12 mouse cellular contexts compared by ENCODE assay signal in genomic region chr10:83041875-83042274, GRCm38 (mm10).
"Had no signal": no experiment of that assay in that cellular context is flagged by ENCODE, and none has a peak within 500 bp of the region (broad histone marks: within the 10 kb centered on the region; RNA-seq: fewer than 3 reads in every experiment).

No protein-coding gene starts in this region.

- H3K9ac ChIP-seq: liver, embryonic 14.5 days; midbrain, embryonic 15.5 days had no signal

- H3K36me3 ChIP-seq: limb, embryonic 13.5 days; midbrain, embryonic 15.5 days had no signal

- DNase-seq: kidney, adult 8-10 months; kidney, postnatal 25 days; left cerebral cortex, postnatal 4 days; lung, postnatal 36 days; thymus, postnatal 14 days had no signal

- H3K27ac ChIP-seq: liver, embryonic 14.5 days had no signal

- H3K4me2 ChIP-seq: midbrain, embryonic 11.5 days; midbrain, embryonic 15.5 days had no signal

- H3K9me3 ChIP-seq: limb, embryonic 13.5 days; midbrain, embryonic 15.5 days had no signal

- ATAC-seq: intestine, postnatal 0 days; lung, postnatal 0 days had no signal

- H3K27me3 ChIP-seq: midbrain, embryonic 15.5 days had no signal

- H3K4me3 ChIP-seq: layer of hippocampus, adult 2 months; limb, embryonic 13.5 days; midbrain, embryonic 15.5 days had no signal
